Mouse (Mus musculus) heart, embryonic 14.5 days (tissue): ENCODE data around the gene Stpg4. TPM values are rescaled to one million over a fixed set of nuclear protein-coding genes. Genes with fewer than 3 reads are reported as not detected.

Experiments used
- ATAC-seq: fragments of 200-750 bp; cut with Nextera tagmentation; 2 replicates; pipeline ENCODE4 v1.8.0; 2017; ENCODE audit warnings: low read depth, moderate TSS enrichment; ENCODE audit not compliant: insufficient number of reproducible peaks, insufficient read depth, low FRiP score
- H3K27ac ChIP-seq, 2 experiments: fragments of 200-500 bp in 1 of 2; fragments of 300-500 bp in 1 of 2; sonication (generic) in 1 of 2; replicated peaks in 1 of 2; 2 replicates each; pipeline ENCODE4 v1.5.1; 2012 to 2014; ENCODE audit warnings: low read depth in 2 of 2, low read length in 2 of 2, control low read depth in 1 of 2, mild to moderate bottlenecking in 1 of 2, mixed read lengths in 1 of 2; ENCODE audit not compliant: control insufficient read depth in 1 of 2, insufficient read depth in 1 of 2
- H3K27me3 ChIP-seq: fragments of 300-500 bp; sonication (generic); 2 replicates; pipeline ENCODE4 v1.6.1; 2014; ENCODE audit warnings: mild to moderate bottlenecking, low read length, control low read depth; ENCODE audit not compliant: control insufficient read depth, insufficient read depth
- H3K36me3 ChIP-seq: fragments of 300-500 bp; sonication (generic); 2 replicates; pipeline ENCODE4 v1.6.1; 2014; ENCODE audit warnings: mild to moderate bottlenecking, control low read depth, low read length, mixed read lengths; ENCODE audit not compliant: control insufficient read depth, insufficient read depth
- H3K4me1 ChIP-seq, 2 experiments: fragments of 200-500 bp in 1 of 2; fragments of 300-500 bp in 1 of 2; sonication (generic) in 1 of 2; 2 replicates each; pipeline ENCODE4 v1.6.1; 2012 to 2014; ENCODE audit warnings: low read length in 2 of 2, control low read depth in 1 of 2, mixed read lengths in 1 of 2; ENCODE audit not compliant: control insufficient read depth in 2 of 2, insufficient read depth in 2 of 2
- H3K4me2 ChIP-seq: fragments of 300-500 bp; sonication (generic); 2 replicates; pipeline ENCODE4 v1.6.1; 2014; ENCODE audit warnings: mild to moderate bottlenecking, low read length
- H3K4me3 ChIP-seq, 2 experiments: fragments of 200-500 bp in 1 of 2; fragments of 300-500 bp in 1 of 2; sonication (generic) in 1 of 2; 2 replicates each; pipeline ENCODE4 v1.5.1; 2012 to 2014; ENCODE audit warnings: low read length in 2 of 2, mild to moderate bottlenecking in 2 of 2, control low read depth in 1 of 2, low read depth in 1 of 2, moderate library complexity in 1 of 2; ENCODE audit not compliant: control insufficient read depth in 1 of 2, insufficient read depth in 1 of 2
- H3K9ac ChIP-seq: fragments of 300-500 bp; sonication (generic); 2 replicates; pipeline ENCODE4 v1.6.1; 2014; ENCODE audit warnings: mild to moderate bottlenecking, low read length
- H3K9me3 ChIP-seq: fragments of 300-500 bp; sonication (generic); 2 replicates; pipeline ENCODE4 v1.6.1; 2016; ENCODE audit warnings: low read length, control low read depth; ENCODE audit not compliant: control insufficient read depth
- WGBS: fragments of 180-500 bp; shearing (Covaris S2); extraction: QIAGEN DNeasy Blood & Tissue Kit; methylation state at CpG from one replicate; pipeline ENCODE4 v1.1.7; 2014; 5-methylcytosine and 5-hydroxymethylcytosine counted together
- polyA plus RNA-seq: library from polyadenylated mRNA; unstranded; fragments of >200 nt; fragmentation: Nextera tagmentation; extraction: Ambion mirVana; gene quantifications from 2 replicates; pipeline ENCODE4 v1.2.1, GENCODE M21; 2014

Gene Stpg4
- polyA plus RNA-seq, 1 experiment from 2014 or later: not detected

GRCm38 (mm10) chr17:87356261-87356660, 71.3 kb downstream of the Stpg4 start:
- 91% methylated on average over 5 of the region's 5 CpGs for WGBS

GRCm38 (mm10) chr17:87355456-87355855, 72.1 kb downstream of the Stpg4 start:
- WGBS: 36% methylated on average over 8 of the region's 8 CpGs
- ATAC-seq: no peak
- Histone ChIP-seq H3K4me1 (peaks cover 26 to 31% of the 10 kb centered on the region in 2 experiments), H3K27me3 (no peaks in the 10 kb centered on the region), H3K4me3 (no peak overlapping the region), H3K9ac (no peak overlapping the region), H3K4me2 (no peak overlapping the region), H3K9me3 (no peaks in the 10 kb centered on the region), H3K27ac (no peak overlapping the region), H3K36me3 (no peaks in the 10 kb centered on the region)

More at GRCm38 (mm10) chr17:87356261-87356660, 71.3 kb downstream of the Stpg4 start:
- H3K27ac ChIP-seq: no peak overlapping the region
- H3K4me1 ChIP-seq: peaks cover 19 to 23% of the 10 kb centered on the region in 2 experiments
- H3K36me3 ChIP-seq: no peaks in the 10 kb centered on the region
- ATAC-seq: no peak
- no peaks in the 10 kb centered on the region for H3K27me3 ChIP-seq
- H3K4me2 ChIP-seq: no peak overlapping the region
- no peak overlapping the region for H3K4me3 ChIP-seq
- no peaks in the 10 kb centered on the region for H3K9me3 ChIP-seq
- H3K9ac ChIP-seq: no peak overlapping the region

DNA sequence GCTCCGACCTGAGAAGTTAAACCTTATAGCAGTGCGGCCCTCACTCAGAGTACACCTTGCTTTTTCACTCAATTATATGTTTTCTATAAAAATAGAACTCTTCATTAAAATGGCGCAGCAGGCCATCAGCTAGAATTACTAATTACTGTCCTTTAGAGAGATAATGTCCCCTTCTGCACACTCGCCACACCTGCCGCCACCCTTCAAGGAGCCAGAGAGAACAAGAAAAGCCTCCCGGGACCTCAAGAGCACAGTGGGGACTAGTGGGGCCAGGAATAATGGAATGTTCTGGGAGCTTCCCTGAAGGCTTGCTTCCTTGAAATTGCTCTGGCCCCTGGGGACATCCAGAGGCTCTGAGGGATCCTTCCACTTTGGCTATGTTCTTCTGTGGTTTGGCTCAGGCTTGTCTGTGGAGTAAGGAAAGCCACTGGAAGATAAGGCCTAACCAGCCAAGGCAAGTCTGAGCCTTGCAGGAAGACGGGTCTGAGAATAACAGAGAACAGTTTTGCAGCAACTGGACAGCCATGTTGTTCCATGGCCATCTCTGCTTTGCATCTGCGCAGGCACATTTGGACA, 73.7 kb downstream of the Stpg4 start:
- 92% methylated on average over 8 of the region's 8 CpGs for WGBS
- Histone ChIP-seq H3K27ac (no peak overlapping the region), H3K36me3 (no peaks in the 10 kb centered on the region), H3K9ac (no peak overlapping the region), H3K4me1 (peaks cover 31 to 33% of the 10 kb centered on the region in 2 experiments), H3K4me3 (no peak overlapping the region), H3K9me3 (no peaks in the 10 kb centered on the region), H3K4me2 (no peak overlapping the region), H3K27me3 (no peaks in the 10 kb centered on the region)
- ATAC-seq: no peak

GRCm38 (mm10) chr17:87352898-87353225, 74.7 kb downstream of the Stpg4 start:
- WGBS: 57% methylated on average over 1 of the region's 1 CpGs

GRCm38 (mm10) chr17:87352106-87352897, 75.2 kb downstream of the Stpg4 start:
- H3K9ac ChIP-seq: peak overlapping the region; percentile 39; the same call in 1 of the 2 replicates
- peak overlapping the region; percentile 47 for H3K4me2 ChIP-seq
- H3K9me3 ChIP-seq: no peaks in the 10 kb centered on the region
- H3K36me3 ChIP-seq: no peaks in the 10 kb centered on the region
- H3K27me3 ChIP-seq: no peaks in the 10 kb centered on the region
- 52% methylated on average over 16 of the region's 16 CpGs for WGBS
- peak overlapping the region; percentile 80 to 81 for H3K27ac ChIP-seq
- ATAC-seq: no peak
- H3K4me1 ChIP-seq: peaks cover 31 to 36% of the 10 kb centered on the region in 2 experiments
- H3K4me3 ChIP-seq: 0 out of 4 replicates have a peak overlapping the region, but pooled peaks of 1 of the 2 experiments have one; percentile 2

More at GRCm38 (mm10) chr17:87352898-87353225, 74.7 kb downstream of the Stpg4 start:
- no peaks in the 10 kb centered on the region for H3K9me3 ChIP-seq
- no peak overlapping the region for H3K4me2 ChIP-seq
- no peak overlapping the region for H3K9ac ChIP-seq
- H3K36me3 ChIP-seq: no peaks in the 10 kb centered on the region
- H3K4me1 ChIP-seq: peaks cover 31 to 36% of the 10 kb centered on the region in 2 experiments
- no peak overlapping the region for H3K4me3 ChIP-seq
- no peak overlapping the region for H3K27ac ChIP-seq
- no peak for ATAC-seq
- no peaks in the 10 kb centered on the region for H3K27me3 ChIP-seq

- Histone ChIP-seq H3K9ac (peak overlapping the region; percentile 39; the same call in 1 of the 2 replicates), H3K4me3 (0 out of 4 replicates have a peak overlapping the region, but pooled peaks of 1 of the 2 experiments have one; percentile 2), H3K27me3 (no peaks in the 10 kb centered on the region), H3K27ac (peak overlapping the region; percentile 80 to 81), H3K4me1 (peaks cover 31 to 36% of the 10 kb centered on the region in 2 experiments), H3K4me2 (peak overlapping the region; percentile 47), H3K9me3 (no peaks in the 10 kb centered on the region), H3K36me3 (no peaks in the 10 kb centered on the region)
- ATAC-seq: peak; percentile 33
- WGBS: 11% methylated on average over 20 of the region's 20 CpGs
Observed at GRCm38 (mm10) chr17:87351241-87352105, 76.1 kb downstream of the Stpg4 start.
